Mouse (Mus musculus): ENCODE results near the gene Ddx11. TPM values are rescaled to one million over a fixed set of nuclear protein-coding genes. Genes with fewer than 3 reads are reported as not detected.

Ddx11 gene
- total and polyA plus RNA-seq, 2 experiments from 2014 or later = 2.5 to 6.7 TPM

- H3K9me3 ChIP-seq (ENCODE audit: low read length) = no peaks in the 10 kb centered on the region
- no peaks in the 10 kb centered on the region for H3K27me3 ChIP-seq (ENCODE audit: insufficient read depth, low read length)
- TF ChIP-seq CTCF (IDR thresholded peaks at IDR 0.05) = no peak
- WGBS = 84% methylated on average over 1 of the region's 1 CpGs
- DNase-seq (ENCODE audit: low spot score) (no peak), ATAC-seq (ENCODE audit: low FRiP score) (no peak)
- H3K4me3 ChIP-seq (ENCODE audit: low read depth, low read length) = no peak overlapping the region
- no peak overlapping the region for H3K4me2 ChIP-seq (ENCODE audit: low read depth, low read length, poor library complexity, severe bottlenecking)
- peaks cover 45% of the 10 kb centered on the region for H3K36me3 ChIP-seq (ENCODE audit: insufficient read depth, low read length)
- H3K4me1 ChIP-seq (ENCODE audit: insufficient read depth, low read length) = 0 out of 2 replicates have a peak, but pooled peaks cover 4% of the 10 kb centered on the region
- H3K9ac ChIP-seq (replicated peaks; ENCODE audit: low read length, poor library complexity, severe bottlenecking) = no peak overlapping the region
- H3K27ac ChIP-seq (ENCODE audit: low read depth, low read length) = no peak overlapping the region
These were observed 2.6 kb upstream of the Ddx11 start for GRCm38 (mm10) chr17:66120701-66121100.

GRCm38 (mm10) chr17:66123816-66124610 lies 693 bp downstream of the Ddx11 start:
- H3K9ac ChIP-seq (replicated peaks; ENCODE audit: low read length, poor library complexity, severe bottlenecking) = peak overlapping the region; percentile 55
- 0 out of 2 replicates have a peak, but pooled peaks cover 4% of the 10 kb centered on the region for H3K4me1 ChIP-seq (ENCODE audit: insufficient read depth, low read length)
- TF ChIP-seq CTCF (IDR thresholded peaks at IDR 0.05) = no peak
- ATAC-seq (ENCODE audit: low FRiP score) = no peak
- no peaks in the 10 kb centered on the region for H3K9me3 ChIP-seq (ENCODE audit: low read length)
- no peak for DNase-seq (ENCODE audit: low spot score)
- H3K36me3 ChIP-seq (ENCODE audit: insufficient read depth, low read length) = peaks cover 14% of the 10 kb centered on the region
- no peak overlapping the region for H3K27ac ChIP-seq (ENCODE audit: low read depth, low read length)
- H3K4me3 ChIP-seq (ENCODE audit: low read depth, low read length) = peak overlapping the region; percentile 75
- WGBS = 3% methylated on average over 20 of the region's 20 CpGs
- H3K27me3 ChIP-seq (ENCODE audit: insufficient read depth, low read length) = no peaks in the 10 kb centered on the region
- H3K4me2 ChIP-seq (ENCODE audit: low read depth, low read length, poor library complexity, severe bottlenecking) = peak overlapping the region; percentile 76

DNA sequence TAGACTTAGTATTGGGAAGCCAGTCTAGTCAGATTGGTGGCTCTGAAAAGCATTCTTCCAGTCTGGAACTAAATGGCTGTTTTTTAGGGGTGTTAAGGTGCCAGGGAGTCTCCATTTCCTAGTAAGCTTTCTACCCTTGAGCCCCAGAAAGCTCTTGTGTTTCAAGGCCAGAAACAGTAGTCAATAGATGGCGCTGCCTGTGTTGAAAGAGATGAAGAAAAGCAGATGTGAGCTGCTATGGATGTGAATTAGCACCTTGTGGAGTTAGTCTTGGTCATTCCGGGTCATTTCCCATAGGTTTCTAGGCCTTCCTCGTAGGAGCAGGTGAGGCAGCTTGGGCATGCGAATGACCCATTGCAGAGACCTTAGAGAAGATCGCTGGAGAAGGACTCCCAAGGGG lies 1.9 kb downstream of the Ddx11 start:
- ATAC-seq (ENCODE audit: low FRiP score) (no peak), DNase-seq (ENCODE audit: low spot score) (no peak)
- 67% methylated on average over 5 of the region's 5 CpGs for WGBS
- Histone ChIP-seq H3K9me3 (ENCODE audit: low read length) (no peaks in the 10 kb centered on the region), H3K36me3 (ENCODE audit: insufficient read depth, low read length) (0 out of 2 replicates have a peak, but pooled peaks cover 5% of the 10 kb centered on the region), H3K4me3 (ENCODE audit: low read depth, low read length) (no peak overlapping the region), H3K4me2 (ENCODE audit: low read depth, low read length, poor library complexity, severe bottlenecking) (no peak overlapping the region), H3K27ac (ENCODE audit: low read depth, low read length) (no peak overlapping the region), H3K9ac (replicated peaks; ENCODE audit: low read length, poor library complexity, severe bottlenecking) (no peak overlapping the region), H3K27me3 (ENCODE audit: insufficient read depth, low read length) (no peaks in the 10 kb centered on the region), H3K4me1 (ENCODE audit: insufficient read depth, low read length) (0 out of 2 replicates have a peak, but pooled peaks cover 4% of the 10 kb centered on the region)
- TF ChIP-seq CTCF (IDR thresholded peaks at IDR 0.05) = peak; percentile 26

GRCm38 (mm10) chr17:66130371-66130770 lies 7.1 kb downstream of the Ddx11 start:
- no peaks in the 10 kb centered on the region for H3K9me3 ChIP-seq (ENCODE audit: low read length)
- no peak overlapping the region for H3K4me3 ChIP-seq (ENCODE audit: low read depth, low read length)
- WGBS = 81% methylated on average over 9 of the region's 9 CpGs
- ATAC-seq (ENCODE audit: low FRiP score) (no peak), DNase-seq (ENCODE audit: low spot score) (no peak)
- no peaks in the 10 kb centered on the region for H3K36me3 ChIP-seq (ENCODE audit: insufficient read depth, low read length)
- H3K27ac ChIP-seq (ENCODE audit: low read depth, low read length) = no peak overlapping the region
- H3K4me2 ChIP-seq (ENCODE audit: low read depth, low read length, poor library complexity, severe bottlenecking) = no peak overlapping the region
- no peaks in the 10 kb centered on the region for H3K27me3 ChIP-seq (ENCODE audit: insufficient read depth, low read length)
- no peak for TF ChIP-seq CTCF (IDR thresholded peaks at IDR 0.05)
- H3K9ac ChIP-seq (replicated peaks; ENCODE audit: low read length, poor library complexity, severe bottlenecking) = no peak overlapping the region
- no peaks in the 10 kb centered on the region for H3K4me1 ChIP-seq (ENCODE audit: insufficient read depth, low read length)

DNA sequence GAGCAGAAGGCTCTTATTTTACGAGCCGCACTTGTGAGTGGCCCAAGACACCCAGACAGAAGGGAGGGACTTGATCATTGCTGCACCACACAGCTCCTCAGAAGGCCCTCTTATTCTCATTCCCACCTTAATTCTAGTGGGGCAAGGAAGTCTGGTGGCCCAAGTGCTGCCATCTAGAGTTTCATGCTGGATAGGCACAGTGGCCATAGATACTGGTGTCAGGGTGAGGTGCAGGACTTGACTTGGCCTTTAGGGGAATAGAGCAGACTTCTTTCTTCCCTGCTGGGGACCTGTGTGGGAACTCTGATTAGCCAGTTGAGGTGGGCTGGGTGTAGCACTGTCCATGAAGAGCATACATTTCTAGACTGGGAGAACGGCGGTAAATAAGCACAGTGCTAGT lies 7.9 kb downstream of the Ddx11 start:
- WGBS = 93% methylated on average over 4 of the region's 4 CpGs
- H3K27me3 ChIP-seq (ENCODE audit: insufficient read depth, low read length) = no peaks in the 10 kb centered on the region
- no peak overlapping the region for H3K9ac ChIP-seq (replicated peaks; ENCODE audit: low read length, poor library complexity, severe bottlenecking)
- H3K9me3 ChIP-seq (ENCODE audit: low read length) = no peaks in the 10 kb centered on the region
- no peak overlapping the region for H3K4me2 ChIP-seq (ENCODE audit: low read depth, low read length, poor library complexity, severe bottlenecking)
- no peak overlapping the region for H3K4me3 ChIP-seq (ENCODE audit: low read depth, low read length)
- H3K27ac ChIP-seq (ENCODE audit: low read depth, low read length) = no peak overlapping the region
- no peaks in the 10 kb centered on the region for H3K4me1 ChIP-seq (ENCODE audit: insufficient read depth, low read length)
- H3K36me3 ChIP-seq (ENCODE audit: insufficient read depth, low read length) = 0 out of 2 replicates have a peak, but pooled peaks cover 1% of the 10 kb centered on the region
- peak; percentile 31; the same call in 1 of the 2 replicates for TF ChIP-seq CTCF (IDR thresholded peaks at IDR 0.05)
- no peak for DNase-seq (ENCODE audit: low spot score)
- no peak for ATAC-seq (ENCODE audit: low FRiP score)

All from midbrain, postnatal 0 days (tissue).